Mouse (Mus musculus) heart, postnatal 0 days (tissue): ENCODE measurements around the gene Pigl.

Experiments used
- CTCF ChIP-seq: IDR thresholded peaks from 2 replicates; pipeline ENCODE4 v1.5.1; 2016; ENCODE audit warnings: antibody characterized with exemption, control low read depth, low read depth
- EP300 ChIP-seq: IDR thresholded peaks from 2 replicates; pipeline ENCODE4 v1.6.1; 2016; ENCODE audit warnings: antibody characterized with exemption, low read depth

- TF ChIP-seq EP300, result no peak
- TF ChIP-seq CTCF, result no peak
Measured at GRCm38 (mm10) chr11:62458780-62459179, 520 bp downstream of the Pigl start.
